ENCODE assay signal across 10 mouse cellular contexts in genomic region chr9:97315421-97316055, GRCm38 (mm10). TPM values are rescaled to one million over a fixed set of nuclear protein-coding genes. Genes with fewer than 3 reads are reported as not detected.
DNase-seq lines count a peak whose midpoint lies in the region; ATAC-seq and TF ChIP-seq lines count a peak whose summit lies in the region.
"Had no signal": no experiment of that assay in that cellular context is flagged by ENCODE, and none has a peak within 500 bp of the region (broad histone marks: within the 10 kb centered on the region; RNA-seq: fewer than 3 reads in every experiment).

No protein-coding gene starts in this region.

- no peak overlapping the region for H3K4me2 ChIP-seq in forebrain, embryonic 12.5 days
- H3K4me2 ChIP-seq in forebrain, embryonic 13.5 days = no peak overlapping the region
- no peak overlapping the region for H3K4me2 ChIP-seq in midbrain, embryonic 11.5 days
- no peak overlapping the region for H3K4me2 ChIP-seq in midbrain, embryonic 13.5 days (replicated peaks)

- TF ChIP-seq POLR2A in testis, adult 2 months (IDR thresholded peaks at IDR 0.05; ENCODE audit: control insufficient read depth, low read depth, low read length) = no peak

- H3K9ac ChIP-seq in forebrain, embryonic 12.5 days = no peak overlapping the region
- H3K9ac ChIP-seq in forebrain, embryonic 13.5 days = no peak overlapping the region
- H3K9ac ChIP-seq in midbrain, embryonic 11.5 days (ENCODE audit: low read length) = no peak overlapping the region
- no peak overlapping the region for H3K9ac ChIP-seq in midbrain, embryonic 13.5 days (replicated peaks)

- H3K9me3 ChIP-seq in forebrain, embryonic 12.5 days = no peaks in the 10 kb centered on the region
- no peaks in the 10 kb centered on the region for H3K9me3 ChIP-seq in forebrain, embryonic 13.5 days (replicated peaks)
- H3K9me3 ChIP-seq in midbrain, embryonic 11.5 days (ENCODE audit: control insufficient read depth, low read length) = no peaks in the 10 kb centered on the region
- H3K9me3 ChIP-seq in midbrain, embryonic 13.5 days = no peaks in the 10 kb centered on the region

- peak; percentile 49; the same call in 1 of the 2 replicates for TF ChIP-seq CTCF in testis, adult 2 months (IDR thresholded peaks at IDR 0.05; ENCODE audit: control insufficient read depth, insufficient read depth, insufficient replicate concordance, low read depth, low read length)

- H3K4me3 ChIP-seq in forebrain, embryonic 12.5 days (replicated peaks) = no peak overlapping the region
- no peak overlapping the region for H3K4me3 ChIP-seq in forebrain, embryonic 13.5 days
- H3K4me3 ChIP-seq in midbrain, embryonic 11.5 days (ENCODE audit: low read depth, low read length) = no peak overlapping the region
- no peak overlapping the region for H3K4me3 ChIP-seq in midbrain, embryonic 13.5 days (replicated peaks)
- no peak overlapping the region for H3K4me3 ChIP-seq in testis, adult 2 months (ENCODE audit: control insufficient read depth, low read depth, low read length)

- 74% methylated on average over 10 of the region's 10 CpGs for WGBS in forebrain, embryonic 12.5 days
- WGBS in forebrain, embryonic 13.5 days = 77% methylated on average over 10 of the region's 10 CpGs
- WGBS in midbrain, embryonic 11.5 days = 72% methylated on average over 10 of the region's 10 CpGs
- WGBS in midbrain, embryonic 13.5 days = 71% methylated on average over 10 of the region's 10 CpGs

- peak; percentile 75 for DNase-seq in midbrain, embryonic 11.5 days (ENCODE audit: low spot score, missing footprints)
- no peak for DNase-seq in MN1 (ENCODE audit: low spot score)
- DNase-seq in thymus, postnatal 36 days = no peak

- H3K27ac ChIP-seq in forebrain, embryonic 12.5 days = no peak overlapping the region
- H3K27ac ChIP-seq in forebrain, embryonic 13.5 days = no peak overlapping the region
- no peak overlapping the region for H3K27ac ChIP-seq in midbrain, embryonic 11.5 days (ENCODE audit: low read depth, low read length)
- H3K27ac ChIP-seq in midbrain, embryonic 13.5 days = no peak overlapping the region
- no peak overlapping the region for H3K27ac ChIP-seq in testis, adult 2 months (ENCODE audit: control insufficient read depth, insufficient read depth, low read depth, low read length)

- ATAC-seq in forebrain, embryonic 12.5 days (ENCODE audit: low FRiP score) = 0 out of 2 replicates have a peak, but pooled peaks have one; percentile 6
- no peak for ATAC-seq in forebrain, embryonic 13.5 days
- peak; percentile 63; the same call in 1 of the 2 replicates for ATAC-seq in midbrain, embryonic 11.5 days (ENCODE audit: low FRiP score)
- ATAC-seq in midbrain, embryonic 13.5 days = no peak
- ATAC-seq in hematopoietic stem cell, adult 5-6 weeks (replicated peaks in 1 of 2; ENCODE audit: insufficient read depth in 1 of 2, low FRiP score in 2 of 2, low TSS enrichment in 1 of 2, low read depth in 1 of 2, poor library complexity in 2 of 2, severe bottlenecking in 2 of 2) = peak; percentile 72 to 80

- no peaks in the 10 kb centered on the region for H3K36me3 ChIP-seq in forebrain, embryonic 12.5 days (replicated peaks)
- no peaks in the 10 kb centered on the region for H3K36me3 ChIP-seq in forebrain, embryonic 13.5 days (ENCODE audit: poor library complexity, severe bottlenecking)
- H3K36me3 ChIP-seq in midbrain, embryonic 11.5 days (ENCODE audit: control insufficient read depth, insufficient read depth, low read length) = no peaks in the 10 kb centered on the region
- H3K36me3 ChIP-seq in midbrain, embryonic 13.5 days = no peaks in the 10 kb centered on the region
- H3K36me3 ChIP-seq in testis, adult 2 months (ENCODE audit: control insufficient read depth, insufficient read depth, low read length) = no peaks in the 10 kb centered on the region

- no peaks in the 10 kb centered on the region for H3K27me3 ChIP-seq in forebrain, embryonic 12.5 days
- no peaks in the 10 kb centered on the region for H3K27me3 ChIP-seq in forebrain, embryonic 13.5 days
- no peaks in the 10 kb centered on the region for H3K27me3 ChIP-seq in midbrain, embryonic 11.5 days (ENCODE audit: control insufficient read depth, insufficient read depth, low read length)
- no peaks in the 10 kb centered on the region for H3K27me3 ChIP-seq in midbrain, embryonic 13.5 days
- H3K27me3 ChIP-seq in testis, adult 2 months (ENCODE audit: control insufficient read depth, insufficient read depth, low read length) = no peaks in the 10 kb centered on the region
- H3K27me3 ChIP-seq: megakaryocyte, embryonic 14.5 days had no signal

- no peaks in the 10 kb centered on the region for H3K4me1 ChIP-seq in forebrain, embryonic 12.5 days
- no peaks in the 10 kb centered on the region for H3K4me1 ChIP-seq in forebrain, embryonic 13.5 days
- H3K4me1 ChIP-seq in midbrain, embryonic 11.5 days (ENCODE audit: control insufficient read depth, insufficient read depth, low read length) = no peaks in the 10 kb centered on the region
- H3K4me1 ChIP-seq in midbrain, embryonic 13.5 days (replicated peaks) = no peaks in the 10 kb centered on the region
- H3K4me1 ChIP-seq in testis, adult 2 months (ENCODE audit: control insufficient read depth, insufficient read depth, low read length) = no peaks in the 10 kb centered on the region
- H3K4me1 ChIP-seq: megakaryocyte, embryonic 14.5 days had no signal

RNA-seq across cellular contexts. Expression of gene Trim42, which starts 54.2 kb away (rescaled TPM):
- not detected in 2 replicates for polyA plus RNA-seq in forebrain, embryonic 12.5 days (2016; fragmentation: Nextera tagmentation; extraction: Ambion mirVana)
- not detected in 2 replicates for polyA plus RNA-seq in forebrain, embryonic 13.5 days (2015; fragmentation: Nextera tagmentation; extraction: Ambion mirVana)
- polyA plus RNA-seq in midbrain, embryonic 11.5 days (2014; fragmentation: Nextera tagmentation; extraction: Ambion mirVana) = not detected in 2 replicates
- not detected in 2 replicates for polyA plus RNA-seq in midbrain, embryonic 13.5 days (2015; fragmentation: Nextera tagmentation; extraction: Ambion mirVana)
- total RNA-seq in hematopoietic stem cell, adult 5-6 weeks (2017) = not detected in 2 replicates
- 53.7 and 55.7 TPM in 2 replicates for polyA plus RNA-seq in testis, adult 2 months (2012; rRNA removed)
- polyA plus RNA-seq: stomach, embryonic 16.5 days had no signal

Comparison
In these comparisons a context has a peak if more than half of its experiments do, and no peak if none do; other contexts are left out.
1. ATAC-seq: peak in forebrain, embryonic 12.5 days (single experiment), midbrain, embryonic 11.5 days (single experiment) and hematopoietic stem cell, adult 5-6 weeks (2 of 2); none in forebrain, embryonic 13.5 days (single experiment) and midbrain, embryonic 13.5 days (single experiment).
2. RNA of gene Trim42, which starts 54.2 kb away (polyA plus RNA-seq): 53.7 to 55.7 TPM in testis, adult 2 months; not detected in forebrain, embryonic 12.5 days, not detected in forebrain, embryonic 13.5 days, not detected in midbrain, embryonic 11.5 days and not detected in midbrain, embryonic 13.5 days; every median in the first group is over 10 times any median in the second.